Mouse (Mus musculus): ENCODE data around the gene Map7. TPM values are rescaled to one million over a fixed set of nuclear protein-coding genes. Genes with fewer than 3 reads are reported as not detected.
A peak's percentile ranks its signal among the peaks of the same experiment; 100 is the strongest.

The Map7 gene
- total RNA-seq, 2 experiments from 2014 or later, result 102 to 118 TPM

DNA sequence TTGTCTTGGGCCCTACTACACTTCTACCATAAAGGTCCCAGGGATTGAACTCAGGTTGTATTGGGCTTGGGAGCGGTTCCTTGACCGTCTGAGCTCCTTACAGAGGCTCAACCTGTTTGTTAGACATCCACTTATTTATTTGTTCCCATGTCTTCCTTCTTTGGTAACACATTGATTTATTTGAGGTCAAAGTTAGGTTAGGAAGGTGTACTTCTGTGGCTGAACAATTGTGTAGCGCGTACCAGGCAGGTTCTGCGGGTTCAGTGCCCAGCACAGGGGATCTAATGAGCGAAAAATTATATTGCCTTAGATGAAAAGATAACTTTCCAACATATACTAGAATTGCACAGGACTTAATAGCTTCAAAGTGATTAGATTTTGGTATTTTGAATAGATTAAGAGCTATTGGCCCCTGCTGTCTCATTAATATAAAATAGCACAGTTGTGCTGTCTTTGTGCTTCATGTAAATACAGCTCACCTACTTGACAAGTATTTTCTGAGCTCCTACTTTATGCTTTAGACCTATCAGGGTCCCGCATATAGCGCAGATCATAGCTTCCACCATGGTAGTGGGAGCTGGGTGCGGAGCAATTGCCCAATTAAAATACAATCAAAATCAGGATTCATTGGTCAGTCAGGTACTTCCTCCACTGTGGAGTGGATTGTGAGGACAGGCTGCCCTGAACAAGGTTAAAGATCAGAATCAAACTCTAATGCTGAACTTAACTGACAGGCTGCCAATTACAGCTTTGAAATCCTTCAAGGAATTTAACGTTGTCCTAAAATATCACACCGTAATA is 162.9 kb downstream of the Map7 start:
- intact Hi-C loops (cut with DNase I), result loop anchor here (5.0 kb wide), 1 partner anchor 986 kb away; the partner anchor contains the start of gene Hbs1l
- H3K4me3 ChIP-seq, result peak overlapping the region; percentile 87
- no peak for TF ChIP-seq CTCF (IDR thresholded peaks at IDR 0.05)
- no peak for DNase-seq (ENCODE audit: extremely low spot score in 1 of 2, low spot score in 2 of 2)
- H3K27ac ChIP-seq, result peak overlapping the region; percentile 97

DNA sequence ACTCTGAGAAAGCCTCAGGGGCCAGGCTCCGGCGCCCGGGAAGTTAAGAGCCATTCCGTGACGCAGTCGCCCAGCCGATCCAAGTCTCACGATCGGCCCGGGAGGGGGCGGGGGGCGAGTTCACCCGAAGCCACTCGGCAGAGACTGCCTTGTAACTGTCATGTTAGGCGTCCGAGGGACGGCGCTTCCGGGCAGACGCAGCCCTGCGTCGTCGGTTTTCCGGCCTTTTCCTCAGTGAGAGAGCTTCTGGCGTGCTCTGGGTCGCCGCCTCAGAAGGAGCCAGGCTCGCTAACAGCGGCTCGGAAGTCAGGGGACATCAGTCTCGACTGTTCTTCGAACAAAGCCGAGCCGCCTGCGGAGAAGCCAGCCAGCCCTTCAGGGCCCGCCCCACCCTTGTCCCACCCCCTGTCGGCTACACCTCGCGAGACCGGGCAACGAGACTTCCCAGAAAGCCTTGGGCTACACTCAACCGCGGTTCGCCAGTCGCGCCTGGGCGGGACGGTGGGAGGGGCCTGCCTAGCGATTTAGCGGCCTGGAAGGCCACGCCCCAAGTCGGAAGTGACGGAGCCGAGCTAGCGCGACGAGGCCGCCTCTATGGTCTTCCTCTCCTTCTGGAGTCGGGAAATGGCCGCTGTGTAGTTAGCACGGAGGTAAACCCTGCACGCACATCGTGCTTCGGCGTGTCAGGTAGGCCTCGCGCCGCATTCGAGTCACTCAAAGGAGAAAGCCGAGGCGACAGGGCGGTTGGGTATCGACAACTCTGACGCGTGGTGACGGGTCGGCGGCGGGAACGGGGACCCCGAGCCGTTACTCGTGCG is 163.9 kb downstream of the Map7 start, which contains the start of gene Bclaf1:
Gene Bclaf1 (plus strand): TSS at position 552 of the 818 bp plus-strand sequence.
- peak within 1 kb of the TSS; percentile 97 for H3K27ac ChIP-seq
- intact Hi-C loops (cut with DNase I), result loop anchor here (1.0 to 5.0 kb wide), 3 partner anchors 22 to 985 kb away; partner anchors contain the start of genes Ahi1 and Hbs1l
- H3K4me3 ChIP-seq, result peak within 1 kb of the TSS; percentile 87
- no peak for TF ChIP-seq CTCF (IDR thresholded peaks at IDR 0.05)
- DNase-seq (ENCODE audit: extremely low spot score in 1 of 2, low spot score in 2 of 2), result peak; percentile 99

DNA sequence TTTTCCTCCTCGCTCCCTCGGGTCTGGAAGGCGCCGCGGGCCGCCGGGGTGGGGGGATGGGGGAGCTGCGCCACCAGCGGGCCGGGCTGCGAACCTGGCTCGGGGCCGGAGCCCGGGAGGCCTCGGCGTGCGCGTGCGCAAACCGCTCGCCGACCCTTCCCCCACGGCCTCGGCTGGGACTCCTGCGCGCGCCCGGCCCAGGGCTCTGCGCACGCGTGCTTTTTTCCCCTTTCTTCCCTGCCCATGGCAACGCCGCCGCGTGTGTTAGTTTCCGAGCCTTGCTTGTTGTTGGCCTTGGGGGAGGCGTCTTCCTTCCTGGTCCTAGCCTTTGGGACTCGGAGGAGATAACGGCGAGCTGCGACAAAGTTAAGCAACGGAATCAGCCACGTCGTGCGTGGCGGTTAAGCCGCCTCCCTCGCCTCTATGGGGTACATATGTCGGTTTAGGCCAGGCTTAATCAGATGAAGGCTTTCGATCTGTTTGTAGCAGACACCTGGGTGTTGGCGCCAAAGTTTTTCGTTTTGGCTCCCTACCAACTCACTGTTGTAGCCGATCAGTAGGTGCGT is 164.5 kb downstream of the Map7 start:
- peak; percentile 92 to 93 for DNase-seq (ENCODE audit: extremely low spot score in 1 of 2, low spot score in 2 of 2)
- H3K4me3 ChIP-seq, result peak overlapping the region; percentile 87
- TF ChIP-seq CTCF (IDR thresholded peaks at IDR 0.05), result no peak
- intact Hi-C loops (cut with DNase I), result loop anchor here (1.0 to 5.0 kb wide), 3 partner anchors 23 to 984 kb away; partner anchors contain the start of genes Ahi1 and Hbs1l
- peak overlapping the region; percentile 97 for H3K27ac ChIP-seq

DNA sequence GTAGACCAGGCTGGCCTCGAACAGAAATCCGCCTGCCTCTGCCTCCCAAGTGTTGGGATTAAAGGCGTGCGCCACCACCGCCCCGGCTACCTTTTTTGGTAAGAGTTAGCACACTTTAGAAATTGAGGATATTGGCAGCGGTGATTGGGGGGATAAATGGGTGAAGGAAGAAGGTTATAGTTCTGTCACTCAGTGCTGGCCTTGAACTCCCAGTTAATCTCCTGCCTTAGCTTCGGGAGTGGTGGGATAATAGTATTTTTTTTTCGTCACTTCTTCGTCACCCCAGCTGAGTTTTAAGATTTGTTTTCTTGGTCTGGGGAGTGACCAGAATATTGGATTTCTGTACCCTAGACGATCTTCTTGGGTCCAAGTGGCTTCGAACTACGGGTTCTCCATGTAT is 165.2 kb downstream of the Map7 start:
- TF ChIP-seq CTCF (IDR thresholded peaks at IDR 0.05), result no peak
- Histone ChIP-seq H3K27ac (no peak overlapping the region), H3K4me3 (peak overlapping the region; percentile 87)
- intact Hi-C loops (cut with DNase I), result loop anchor here (5.0 kb wide), 1 partner anchor 984 kb away; the partner anchor contains the start of gene Hbs1l
- no peak for DNase-seq (ENCODE audit: extremely low spot score in 1 of 2, low spot score in 2 of 2)

DNA sequence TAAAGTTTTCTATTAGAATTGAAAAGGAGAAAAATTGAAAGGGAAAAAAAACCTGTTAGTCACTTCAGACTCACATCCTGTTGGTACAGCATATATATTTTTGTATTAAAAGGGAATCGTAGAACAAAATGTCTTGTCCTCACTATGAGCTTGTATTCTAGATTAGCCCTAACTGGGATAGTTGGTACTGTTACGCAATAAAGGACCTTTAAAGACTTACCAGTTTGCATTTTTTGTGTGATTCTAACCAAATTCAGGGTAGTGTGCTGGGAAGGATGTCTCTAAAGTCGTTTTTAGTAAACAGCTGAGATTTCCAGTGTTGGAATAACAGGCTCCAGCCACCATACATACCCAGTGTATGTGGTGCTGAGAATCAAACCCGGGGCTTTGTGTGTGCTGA is 165.7 kb downstream of the Map7 start:
- Histone ChIP-seq H3K4me3 (peak overlapping the region; percentile 87), H3K27ac (no peak overlapping the region)
- no peak for DNase-seq (ENCODE audit: extremely low spot score in 1 of 2, low spot score in 2 of 2)
- TF ChIP-seq CTCF (IDR thresholded peaks at IDR 0.05), result no peak
- intact Hi-C loops (cut with DNase I), result loop anchor here (5.0 kb wide), 1 partner anchor 983 kb away; the partner anchor contains the start of gene Hbs1l

DNA sequence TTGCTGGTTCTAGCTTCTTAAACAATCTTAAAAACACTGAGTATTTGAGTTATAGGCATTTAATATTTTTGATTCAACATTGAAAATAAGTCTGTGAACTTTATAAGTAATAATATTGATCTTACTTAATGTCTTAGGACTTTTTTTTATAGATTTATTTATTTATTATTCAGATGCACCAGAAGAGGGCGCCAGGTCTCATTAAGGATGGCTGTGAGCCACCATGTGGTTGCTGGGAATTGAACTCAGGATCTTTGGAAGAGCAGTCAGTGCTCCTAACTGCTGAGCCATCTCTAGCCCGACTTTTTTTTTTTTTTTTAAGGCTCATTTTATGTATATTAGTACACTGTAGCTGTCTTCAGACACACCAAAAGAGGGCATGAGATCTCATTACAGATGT is 166.5 kb downstream of the Map7 start:
- DNase-seq (ENCODE audit: extremely low spot score in 1 of 2, low spot score in 2 of 2), result no peak
- intact Hi-C loops (cut with DNase I), result loop anchor here (5.0 kb wide), 1 partner anchor 983 kb away; the partner anchor contains the start of gene Hbs1l
- H3K27ac ChIP-seq, result no peak overlapping the region
- no peak overlapping the region for H3K4me3 ChIP-seq
- TF ChIP-seq CTCF (IDR thresholded peaks at IDR 0.05), result peak; percentile 50

DNA sequence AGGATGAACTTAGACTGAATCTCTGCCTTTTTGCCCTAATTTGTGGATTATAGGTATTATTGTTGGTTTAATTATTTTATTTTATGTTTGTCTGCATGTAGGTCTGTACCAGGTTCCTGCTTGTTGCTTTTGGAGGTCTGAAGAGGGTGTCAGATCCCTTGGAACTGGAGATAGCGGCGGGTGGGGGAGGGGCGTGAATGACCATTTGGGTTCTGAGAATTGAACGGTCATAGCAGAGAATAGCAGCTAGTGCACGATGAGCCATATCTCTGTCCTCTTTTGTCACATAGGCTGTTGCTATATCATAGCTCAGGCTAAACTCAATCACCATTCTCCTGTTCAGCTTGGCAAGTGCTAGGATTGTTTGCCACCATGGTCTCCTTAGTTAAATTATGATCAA is 169.2 kb downstream of the Map7 start:
- intact Hi-C loops (cut with DNase I), result no loop called here
- no peak overlapping the region for H3K27ac ChIP-seq
- no peak overlapping the region for H3K4me3 ChIP-seq
- no peak for TF ChIP-seq CTCF (IDR thresholded peaks at IDR 0.05)
- DNase-seq (ENCODE audit: extremely low spot score in 1 of 2, low spot score in 2 of 2), result no peak

DNA sequence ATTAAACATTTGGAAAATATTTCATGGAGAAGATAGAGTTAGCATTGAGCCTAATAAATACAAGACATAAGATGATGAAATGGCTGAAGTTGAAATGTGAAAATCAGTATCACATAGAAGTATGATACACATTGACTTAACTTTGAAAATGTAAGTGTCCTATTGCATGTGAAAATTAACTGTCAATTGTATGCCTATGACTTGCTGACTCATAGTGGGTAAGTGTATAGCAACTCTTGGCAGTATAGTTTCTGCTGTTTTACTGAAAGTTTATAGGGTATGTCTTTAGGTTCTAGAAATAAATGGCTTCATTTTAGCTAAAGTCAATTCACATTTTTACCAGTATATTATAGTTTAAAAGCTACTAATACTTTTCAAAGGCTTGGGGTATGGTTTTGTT is 178.0 kb downstream of the Map7 start:
- Histone ChIP-seq H3K4me3 (no peak overlapping the region), H3K27ac (no peak overlapping the region)
- no peak for DNase-seq (ENCODE audit: extremely low spot score in 1 of 2, low spot score in 2 of 2)
- TF ChIP-seq CTCF (IDR thresholded peaks at IDR 0.05), result no peak
- intact Hi-C loops (cut with DNase I), result no loop called here

Small RNA genes lying within 50 kb of the gene (microRNA-seq; reads per million reads assigned to microRNA genes)
- 0 reads per million in 2 experiments for gene Mir6413

Other genes with a start within 250 kb of the Map7 start
- 10 to 100 TPM; 21.9 to 25.6 TPM for gene Pex7, start 240.8 kb upstream of the Map7 start, total RNA-seq (2021)
- gene Map3k5, start 214.0 kb upstream of the Map7 start, total RNA-seq (2021), result 10 to 100 TPM; 48.4 to 52.7 TPM
- gene Bclaf1, start 164.0 kb downstream of the Map7 start, total RNA-seq (2021), result 100 to 1,000 TPM; 116 to 131 TPM
- under 1 TPM; 0.38 to 0.40 TPM for gene Mtfr2, start 199.3 kb downstream of the Map7 start, total RNA-seq (2021)